Mouse (Mus musculus) kidney, adult 2 months (tissue): ENCODE results near the gene Gfi1b. TPM values are rescaled to one million over a fixed set of nuclear protein-coding genes. Genes with fewer than 3 reads are reported as not detected.

Source experiments
- DNase-seq: peaks from one replicate; pipeline ENCODE4 v3.0.0; 2021
- H3K27ac ChIP-seq: fragments of 200-500 bp; 2 replicates; pipeline ENCODE4 v1.5.1; 2012; ENCODE audit warnings: low read depth, low read length, control low read depth, inconsistent platforms; ENCODE audit not compliant: insufficient read depth
- H3K27me3 ChIP-seq: fragments of 200-500 bp; replicated peaks from 2 replicates; pipeline ENCODE4 v1.6.1; 2012; ENCODE audit warnings: mild to moderate bottlenecking, moderate library complexity, low read length, inconsistent platforms; ENCODE audit not compliant: control insufficient read depth, insufficient read depth
- H3K36me3 ChIP-seq: fragments of 200-500 bp; 2 replicates; pipeline ENCODE4 v1.6.1; 2012; ENCODE audit warnings: mild to moderate bottlenecking, moderate library complexity, low read length, inconsistent platforms; ENCODE audit not compliant: control insufficient read depth, insufficient read depth
- H3K4me1 ChIP-seq: fragments of 200-500 bp; 2 replicates; pipeline ENCODE4 v1.6.1; 2011; ENCODE audit warnings: low read length; ENCODE audit not compliant: control insufficient read depth, insufficient read depth
- H3K4me3 ChIP-seq: fragments of 200-500 bp; 2 replicates; pipeline ENCODE4 v1.5.1; 2011; ENCODE audit warnings: mild to moderate bottlenecking, low read depth, low read length, control low read depth; ENCODE audit not compliant: insufficient read depth
- CTCF ChIP-seq: fragments of 200-500 bp; conservative IDR thresholded peaks from 2 replicates; pipeline ENCODE4 v1.5.1; 2011; ENCODE audit warnings: low read depth, mild to moderate bottlenecking, control low read depth, low read length, moderate library complexity, mixed read lengths; ENCODE audit not compliant: insufficient read depth, insufficient read length
- POLR2A ChIP-seq: fragments of 200-500 bp; IDR thresholded peaks from one replicate; pipeline ENCODE4 v1.6.1; 2011; ENCODE audit warnings: low read depth, low read length, control low read depth
- WGBS: fragments of 180-500 bp; shearing (Covaris S2); methylation state at CpG from one replicate; pipeline ENCODE4 v1.1.7; 2018; 5-methylcytosine and 5-hydroxymethylcytosine counted together
- polyA plus RNA-seq: library from polyadenylated mRNA; depleted of rRNA; stranded (reverse); fragments of >200 nt; gene quantifications from 2 replicates; pipeline ENCODE4 v1.2.3, GENCODE M21; 2012; rRNA removed

Gene Gfi1b
- polyA plus RNA-seq, 1 experiment: 0.06 TPM

DNA sequence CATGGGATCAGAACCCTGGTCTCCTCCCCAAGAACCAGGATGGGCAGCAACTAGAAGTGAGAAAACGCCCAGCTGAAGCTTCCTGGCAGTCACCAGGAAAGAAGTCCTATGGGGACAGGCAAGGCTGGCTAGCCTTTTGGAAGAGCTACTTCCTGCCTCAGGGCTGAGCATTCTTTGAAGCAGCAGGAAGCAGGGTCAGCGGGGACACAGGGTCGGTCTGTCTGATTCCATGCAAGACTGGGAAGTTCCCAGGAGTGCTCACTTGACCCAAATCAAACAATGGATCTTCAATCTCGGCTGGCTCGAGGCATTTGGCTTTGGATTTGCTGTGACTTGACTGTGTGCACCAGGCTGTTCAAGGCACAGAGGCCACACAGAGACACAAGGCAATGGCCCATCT lies 55.2 kb downstream of the Gfi1b start:
- Histone ChIP-seq H3K4me1 (no peaks in the 10 kb centered on the region), H3K4me3 (no peak overlapping the region), H3K27me3 (no peaks in the 10 kb centered on the region), H3K36me3 (no peaks in the 10 kb centered on the region), H3K27ac (peak overlapping the region; percentile 35)
- TF ChIP-seq CTCF (no peak), POLR2A (no peak)
- DNase-seq: peak; percentile 74
- WGBS: 59% methylated on average over 5 of the region's 5 CpGs

DNA sequence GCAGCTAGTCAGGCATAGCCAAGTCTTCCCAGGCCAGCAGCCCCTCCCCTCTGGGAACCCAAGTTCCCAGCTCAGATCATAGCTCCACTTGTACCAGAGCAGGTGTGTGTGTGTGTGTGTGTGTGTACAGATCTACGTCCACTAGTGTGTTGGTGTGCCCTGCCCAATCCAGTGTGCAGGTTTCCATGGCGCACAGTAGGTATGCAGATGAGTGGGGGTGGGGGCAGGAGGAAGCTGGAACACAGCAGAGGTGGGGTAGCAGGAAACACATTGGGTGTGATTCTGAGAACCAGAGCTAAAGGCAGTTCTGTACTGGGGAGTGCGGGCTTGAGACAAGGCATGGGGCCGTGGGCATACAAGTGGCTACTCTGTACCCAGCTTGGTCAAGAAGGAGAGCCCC lies 57.4 kb downstream of the Gfi1b start:
- DNase-seq: no peak
- H3K4me3 ChIP-seq: no peak overlapping the region
- no peak for TF ChIP-seq POLR2A
- no peak for TF ChIP-seq CTCF
- 87% methylated on average over 4 of the region's 4 CpGs for WGBS
- H3K4me1 ChIP-seq: no peaks in the 10 kb centered on the region
- no peaks in the 10 kb centered on the region for H3K36me3 ChIP-seq
- no peaks in the 10 kb centered on the region for H3K27me3 ChIP-seq
- H3K27ac ChIP-seq: no peak overlapping the region

- no peak overlapping the region for H3K4me3 ChIP-seq
- DNase-seq: no peak
- H3K27me3 ChIP-seq: no peaks in the 10 kb centered on the region
- H3K4me1 ChIP-seq: no peaks in the 10 kb centered on the region
- TF ChIP-seq CTCF: no peak
- no peak for TF ChIP-seq POLR2A
- no peaks in the 10 kb centered on the region for H3K36me3 ChIP-seq
- H3K27ac ChIP-seq: no peak overlapping the region
Observed at GRCm38 (mm10) chr2:28563830-28564229, 58.0 kb downstream of the Gfi1b start.

GRCm38 (mm10) chr2:28563303-28563702 lies 58.5 kb downstream of the Gfi1b start, which contains the start of gene Cel:
TSS of gene Cel (minus strand) at chr2:28563403.
- Histone ChIP-seq H3K4me3 (no peak within 1 kb of the TSS), H3K4me1 (no peaks in the 10 kb centered on the region), H3K27ac (no peak within 1 kb of the TSS), H3K36me3 (no peaks in the 10 kb centered on the region), H3K27me3 (no peaks in the 10 kb centered on the region)
- no peak for DNase-seq
- 71% methylated on average over 6 of the region's 6 CpGs for whole genome bisulfite sequencing
- no peak for TF ChIP-seq POLR2A
- TF ChIP-seq CTCF: no peak

Other genes with a start within 250 kb of the Gfi1b start
- 4.2 and 4.9 TPM in 2 replicates for gene Ppp1r26, start 175.2 kb downstream of the Gfi1b start, polyA plus RNA-seq
- 0.86 and 1.3 TPM in 2 replicates for gene 1700007K13Rik, start 155.7 kb downstream of the Gfi1b start, polyA plus RNA-seq
- gene Mrps2, start 153.9 kb downstream of the Gfi1b start, polyA plus RNA-seq: 65.7 and 72.7 TPM in 2 replicates
- 1.2 and 1.3 TPM in 2 replicates for gene Gbgt1, start 125.1 kb downstream of the Gfi1b start, polyA plus RNA-seq
- gene Gm10134, start 115.9 kb downstream of the Gfi1b start, polyA plus RNA-seq: 0.33 TPM in 1 of 2 replicates, not detected in the other
- 24.6 and 32.3 TPM in 2 replicates for gene Ralgds, start 108.9 kb downstream of the Gfi1b start, polyA plus RNA-seq
- 0.15 TPM in 1 of 2 replicates, not detected in the other for gene Cel, start 58.6 kb downstream of the Gfi1b start, polyA plus RNA-seq
- gene Gtf3c5, start 38.2 kb downstream of the Gfi1b start, polyA plus RNA-seq: 20.4 and 20.8 TPM in 2 replicates
- gene Tsc1, start 19.2 kb upstream of the Gfi1b start, polyA plus RNA-seq: 17.5 and 21.4 TPM in 2 replicates
- 1.4 and 1.5 TPM in 2 replicates for gene Spaca9, start 77.7 kb upstream of the Gfi1b start, polyA plus RNA-seq
- gene Ak8, start 78.2 kb upstream of the Gfi1b start, polyA plus RNA-seq: 0.34 and 0.36 TPM in 2 replicates
- gene Gtf3c4, start 218.4 kb upstream of the Gfi1b start, polyA plus RNA-seq: 7.1 and 7.4 TPM in 2 replicates
- 2.6 and 3.4 TPM in 2 replicates for gene Ddx31, start 218.4 kb upstream of the Gfi1b start, polyA plus RNA-seq